Mouse (Mus musculus): ENCODE measurements around the gene Cyba. TPM values are rescaled to one million over a fixed set of nuclear protein-coding genes. Genes with fewer than 3 reads are reported as not detected.

The Cyba gene
- polyA plus RNA-seq, 1 experiment from 2014 or later: 176 TPM

DNA sequence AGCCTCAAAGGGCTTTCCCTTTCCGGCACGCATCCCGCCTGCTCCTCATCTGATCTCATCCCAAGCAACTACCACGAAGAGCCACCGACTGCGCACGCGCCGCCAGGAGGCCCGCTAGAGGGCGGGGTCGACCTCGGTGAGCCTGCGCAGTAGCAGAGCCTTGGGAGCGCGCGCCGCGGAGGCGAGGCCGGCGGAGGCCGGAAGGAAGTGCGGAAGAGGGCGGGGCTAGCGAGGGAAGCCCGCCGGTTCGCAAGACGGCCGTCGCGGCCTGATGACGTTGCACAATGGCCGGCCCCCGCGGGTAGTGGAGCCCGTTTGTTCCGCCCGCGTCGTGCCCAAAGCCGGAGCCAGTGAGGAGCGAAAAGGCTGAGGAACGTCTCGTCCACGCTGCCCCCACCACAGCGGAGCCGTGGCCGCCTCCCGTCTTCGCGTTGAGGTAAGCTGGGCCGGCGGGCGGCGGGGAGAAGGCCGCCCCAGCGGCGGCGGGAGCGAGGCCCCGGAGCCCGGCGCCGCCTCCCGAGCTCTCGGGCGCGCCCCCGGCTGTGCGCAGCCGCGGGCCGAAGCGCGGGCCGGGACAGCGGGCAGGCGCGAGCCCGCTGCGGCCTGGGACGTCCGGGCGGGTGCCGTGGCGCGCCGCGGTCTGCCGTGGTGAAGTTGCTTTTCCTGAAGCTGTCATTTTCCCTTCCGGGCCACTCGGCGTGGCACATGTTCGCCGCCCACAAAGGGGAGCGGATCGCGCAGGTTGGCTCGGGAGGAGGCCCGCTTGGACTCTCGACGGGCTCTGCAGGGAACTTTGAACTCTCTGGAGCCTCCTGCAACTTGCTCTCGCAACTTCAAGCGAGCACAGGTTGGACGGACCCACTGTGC, 56.1 kb downstream of the Cyba start, which contains the start of gene Zc3h18:
Gene Zc3h18 (plus strand): TSS at position 245 of the 867 bp plus-strand sequence.
- ATAC-seq (replicated peaks; ENCODE audit: insufficient number of reproducible peaks, insufficient read depth, low FRiP score, low read depth): peak; percentile 96
- no peaks in the 10 kb centered on the region for H3K9me3 ChIP-seq (replicated peaks)
- H3K36me3 ChIP-seq: peaks cover 16% of the 10 kb centered on the region; the same call in 1 of the 2 replicates
- H3K4me2 ChIP-seq: peak within 1 kb of the TSS; percentile 80
- H3K27ac ChIP-seq: peak within 1 kb of the TSS; percentile 91
- peak within 1 kb of the TSS; percentile 88 for H3K9ac ChIP-seq
- H3K27me3 ChIP-seq: no peaks in the 10 kb centered on the region
- WGBS: under 1% methylated on average over 106 of the region's 107 CpGs
- peak within 1 kb of the TSS; percentile 84 for H3K4me3 ChIP-seq
- peaks cover 27% of the 10 kb centered on the region for H3K4me1 ChIP-seq (replicated peaks)

DNA sequence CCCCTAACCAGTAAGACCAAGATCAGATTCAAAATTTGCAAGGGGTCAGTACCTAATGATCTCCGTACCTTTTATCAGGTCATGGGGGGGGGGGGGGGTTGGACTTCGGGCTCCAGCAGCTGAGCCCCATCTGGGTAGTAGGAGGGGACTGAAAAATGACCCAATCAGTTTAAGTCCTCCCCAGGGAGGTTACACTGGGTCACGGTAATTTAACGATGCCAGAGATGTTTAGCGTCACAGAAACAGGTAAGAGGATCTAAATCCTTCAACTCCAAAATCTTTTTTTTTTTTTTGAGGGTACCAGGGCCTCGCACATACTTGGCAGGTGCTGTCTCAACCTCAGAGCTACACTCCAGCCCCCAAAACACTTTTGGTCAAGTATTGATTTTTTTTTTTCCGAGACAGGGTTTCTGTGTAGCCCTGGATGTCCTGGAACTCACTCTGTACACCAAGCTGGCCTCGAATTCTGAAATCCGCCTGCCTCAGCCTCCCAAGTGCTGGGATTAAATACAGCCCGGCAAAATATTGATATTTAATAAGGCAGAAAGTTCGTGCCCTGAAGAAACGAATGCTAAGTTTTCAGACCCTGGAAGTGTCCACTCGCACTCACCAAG, 56.9 kb downstream of the Cyba start:
- ATAC-seq (replicated peaks; ENCODE audit: insufficient number of reproducible peaks, insufficient read depth, low FRiP score, low read depth): no peak
- peak overlapping the region; percentile 50 for H3K27ac ChIP-seq
- 23% methylated on average over 13 of the region's 13 CpGs for WGBS

DNA sequence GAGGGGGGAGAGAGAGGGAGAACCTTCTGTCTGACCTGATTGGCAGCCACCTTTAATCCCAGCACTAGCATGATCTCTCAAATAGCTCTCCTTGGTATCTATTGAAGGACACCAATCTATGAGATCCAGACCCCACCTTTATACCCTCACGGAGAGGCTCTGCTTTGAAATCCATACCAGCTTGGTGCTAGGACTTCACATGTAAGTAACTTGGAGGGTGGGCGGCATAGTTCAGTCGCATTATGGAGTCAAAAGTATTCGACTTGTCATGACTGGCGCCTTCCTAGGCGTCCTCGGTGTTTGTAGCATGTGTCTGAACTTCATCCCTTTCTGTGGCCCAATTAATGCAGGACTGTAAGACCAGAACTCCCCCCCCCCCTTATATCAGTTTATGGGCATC, 57.4 kb downstream of the Cyba start:
- WGBS: 89% methylated on average over 7 of the region's 7 CpGs
- no peak for ATAC-seq (replicated peaks; ENCODE audit: insufficient number of reproducible peaks, insufficient read depth, low FRiP score, low read depth)
- Histone ChIP-seq H3K27ac (no peak overlapping the region), H3K36me3 (peaks cover 9% of the 10 kb centered on the region; the same call in 1 of the 2 replicates), H3K4me3 (no peak overlapping the region), H3K9me3 (replicated peaks) (no peaks in the 10 kb centered on the region), H3K4me1 (replicated peaks) (peaks cover 25% of the 10 kb centered on the region), H3K9ac (no peak overlapping the region), H3K4me2 (no peak overlapping the region), H3K27me3 (no peaks in the 10 kb centered on the region)

More for the DNA sequence above, 56.9 kb downstream of the Cyba start:
- peak overlapping the region; percentile 29; the same call in 1 of the 2 replicates for H3K9ac ChIP-seq
- H3K4me2 ChIP-seq: peak overlapping the region; percentile 68
- H3K27me3 ChIP-seq: no peaks in the 10 kb centered on the region
- peak overlapping the region; percentile 84 for H3K4me3 ChIP-seq
- no peaks in the 10 kb centered on the region for H3K9me3 ChIP-seq (replicated peaks)
- peaks cover 14% of the 10 kb centered on the region; the same call in 1 of the 2 replicates for H3K36me3 ChIP-seq
- peaks cover 25% of the 10 kb centered on the region for H3K4me1 ChIP-seq (replicated peaks)

Small RNA genes within 50 kb of the gene (microRNA-seq; reads per million reads assigned to microRNA genes)
- gene Gm24366: not detected

Other genes starting within 250 kb of the Cyba start
- gene Zfpm1, start 150.8 kb downstream of the Cyba start, polyA plus RNA-seq (2015; fragmentation: Nextera tagmentation; extraction: Ambion mirVana): 3.8 and 3.9 TPM in 2 replicates
- not detected in 2 replicates for gene Trhr2, start 72.2 kb downstream of the Cyba start, polyA plus RNA-seq (2015; fragmentation: Nextera tagmentation; extraction: Ambion mirVana)
- gene Zc3h18, start 56.3 kb downstream of the Cyba start, polyA plus RNA-seq (2015; fragmentation: Nextera tagmentation; extraction: Ambion mirVana): 26.1 and 31.0 TPM in 2 replicates
- 0.34 TPM in 1 of 2 replicates, not detected in the other for gene Il17c, start 10.9 kb downstream of the Cyba start, polyA plus RNA-seq (2015; fragmentation: Nextera tagmentation; extraction: Ambion mirVana)
- 13.3 and 18.9 TPM in 2 replicates for gene Mvd, start 10.5 kb upstream of the Cyba start, polyA plus RNA-seq (2015; fragmentation: Nextera tagmentation; extraction: Ambion mirVana)
- 2.0 and 2.5 TPM in 2 replicates for gene Snai3, start 27.8 kb upstream of the Cyba start, polyA plus RNA-seq (2015; fragmentation: Nextera tagmentation; extraction: Ambion mirVana)
- 37.0 and 44.4 TPM in 2 replicates for gene Rnf166, start 43.1 kb upstream of the Cyba start, polyA plus RNA-seq (2015; fragmentation: Nextera tagmentation; extraction: Ambion mirVana)
- gene Ctu2, start 43.2 kb upstream of the Cyba start, polyA plus RNA-seq (2015; fragmentation: Nextera tagmentation; extraction: Ambion mirVana): 23.0 and 25.6 TPM in 2 replicates
- gene Piezo1, start 118.4 kb upstream of the Cyba start, polyA plus RNA-seq (2015; fragmentation: Nextera tagmentation; extraction: Ambion mirVana): 11.5 and 13.9 TPM in 2 replicates
- 24.5 and 28.4 TPM in 2 replicates for gene Cdt1, start 135.1 kb upstream of the Cyba start, polyA plus RNA-seq (2015; fragmentation: Nextera tagmentation; extraction: Ambion mirVana)
- 163 and 208 TPM in 2 replicates for gene Aprt, start 144.0 kb upstream of the Cyba start, polyA plus RNA-seq (2015; fragmentation: Nextera tagmentation; extraction: Ambion mirVana)
- gene Galns, start 178.5 kb upstream of the Cyba start, polyA plus RNA-seq (2015; fragmentation: Nextera tagmentation; extraction: Ambion mirVana): 8.0 and 12.2 TPM in 2 replicates
- 47.1 and 56.2 TPM in 2 replicates for gene Trappc2l, start 178.7 kb upstream of the Cyba start, polyA plus RNA-seq (2015; fragmentation: Nextera tagmentation; extraction: Ambion mirVana)
- gene Pabpn1l, start 189.8 kb upstream of the Cyba start, polyA plus RNA-seq (2015; fragmentation: Nextera tagmentation; extraction: Ambion mirVana): not detected in 2 replicates